Comparison of ENCODE assay signal across 8 mouse cellular contexts in the genomic region with DNA sequence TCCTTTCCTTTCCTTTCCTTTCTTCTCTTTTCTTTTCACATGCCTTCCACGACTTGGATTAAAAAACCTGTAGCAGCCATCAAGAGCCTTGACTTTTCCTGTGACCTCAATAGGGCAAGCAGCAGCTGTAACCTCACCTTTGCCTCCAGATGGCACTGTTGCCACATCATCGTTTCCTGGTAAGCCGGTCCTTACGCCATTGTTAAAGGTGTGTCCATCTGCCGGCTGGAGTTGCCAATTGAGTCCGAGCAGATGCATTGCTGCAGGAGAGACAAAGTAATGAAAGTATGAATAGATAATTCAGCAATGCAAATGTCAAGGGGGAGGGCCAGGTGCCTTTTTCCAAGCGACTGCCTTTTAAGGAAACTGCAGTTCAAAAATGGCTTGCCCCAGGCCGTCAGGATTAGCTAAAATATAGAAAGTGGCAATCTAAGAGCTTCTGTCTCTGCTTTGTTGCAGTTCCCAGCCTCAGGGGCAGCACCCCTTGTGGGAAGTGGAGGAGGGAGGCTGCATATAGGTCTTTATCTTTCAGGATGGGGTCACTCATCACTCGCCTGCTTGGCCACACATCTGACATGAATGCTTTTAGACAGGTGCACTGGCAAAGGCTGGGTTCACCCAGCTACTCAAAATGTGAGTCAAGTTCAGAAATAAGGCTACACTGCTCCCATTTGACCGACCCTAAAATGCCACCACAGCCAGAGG.
DNase-seq lines count a peak whose midpoint lies in the region; ATAC-seq lines count a peak whose summit lies in the region.

No protein-coding gene starts in this region.

- H3K27ac ChIP-seq in embryonic facial prominence, embryonic 10.5 days (replicated peaks), result peak overlapping the region; percentile 35; the same call in 1 of the 2 replicates
- no peak overlapping the region for H3K27ac ChIP-seq in intestine, embryonic 16.5 days (ENCODE audit: low read length)
- H3K27ac ChIP-seq in midbrain, embryonic 12.5 days (replicated peaks), result peak overlapping the region; percentile 73
- no peak overlapping the region for H3K27ac ChIP-seq in stomach, embryonic 15.5 days

- ATAC-seq in intestine, embryonic 16.5 days, result peak; percentile 79
- ATAC-seq in midbrain, embryonic 12.5 days (ENCODE audit: low FRiP score, low read depth), result peak; percentile 83
- peak; percentile 65; the same call in 1 of the 2 replicates for ATAC-seq in stomach, embryonic 15.5 days (ENCODE audit: insufficient read depth, low FRiP score, low read depth)

- DNase-seq in layer of hippocampus, adult 11-12 months (ENCODE audit: low spot score), result peak; percentile 71
- DNase-seq in layer of hippocampus, adult 9-10 months (ENCODE audit: low spot score), result no peak
- DNase-seq in embryonic facial prominence, embryonic 10.5 days (ENCODE audit: low spot score), result peak; percentile 88
- peak; percentile 90 for DNase-seq in heart, adult 11 months
- peak; percentile 62 to 76 for DNase-seq in left cerebral cortex, postnatal 36 days (ENCODE audit: low spot score in 2 of 2)

- peak overlapping the region; percentile 38 for H3K4me3 ChIP-seq in embryonic facial prominence, embryonic 10.5 days
- peak overlapping the region; percentile 23 for H3K4me3 ChIP-seq in intestine, embryonic 16.5 days (ENCODE audit: low read length)
- 0 out of 2 replicates have a peak overlapping the region, but pooled peaks have one; percentile 10 for H3K4me3 ChIP-seq in midbrain, embryonic 12.5 days
- no peak overlapping the region; the same call in 1 of the 2 replicates for H3K4me3 ChIP-seq in stomach, embryonic 15.5 days (replicated peaks)

- H3K9ac ChIP-seq in intestine, embryonic 16.5 days (ENCODE audit: low read depth, low read length), result no peak overlapping the region
- H3K9ac ChIP-seq in midbrain, embryonic 12.5 days (replicated peaks), result 0 out of 2 replicates have a peak overlapping the region, but pooled peaks have one; percentile 21
- no peak overlapping the region for H3K9ac ChIP-seq in stomach, embryonic 15.5 days

- intact Hi-C loops in left cerebral cortex, postnatal 36 days (cut with DNase I), result loop anchor here (2.0 to 5.0 kb wide), 3 partner anchors 174 to 456 kb away; no protein-coding TSS in a partner anchor

- no peaks in the 10 kb centered on the region for H3K36me3 ChIP-seq in embryonic facial prominence, embryonic 10.5 days (replicated peaks)
- H3K36me3 ChIP-seq in intestine, embryonic 16.5 days (ENCODE audit: control insufficient read depth, insufficient read depth, low read length), result no peaks in the 10 kb centered on the region
- no peaks in the 10 kb centered on the region for H3K36me3 ChIP-seq in midbrain, embryonic 12.5 days
- H3K36me3 ChIP-seq in stomach, embryonic 15.5 days, result no peaks in the 10 kb centered on the region

- 14% methylated on average over 10 of the region's 10 CpGs for WGBS in embryonic facial prominence, embryonic 10.5 days
- 15% methylated on average over 10 of the region's 10 CpGs for WGBS in intestine, embryonic 16.5 days
- 9% methylated on average over 10 of the region's 10 CpGs for WGBS in midbrain, embryonic 12.5 days
- 13% methylated on average over 10 of the region's 10 CpGs for WGBS in stomach, embryonic 15.5 days

- H3K9me3 ChIP-seq in embryonic facial prominence, embryonic 10.5 days, result no peaks in the 10 kb centered on the region
- H3K9me3 ChIP-seq in intestine, embryonic 16.5 days (ENCODE audit: control insufficient read depth, low read length), result no peaks in the 10 kb centered on the region
- H3K9me3 ChIP-seq in midbrain, embryonic 12.5 days, result no peaks in the 10 kb centered on the region
- no peaks in the 10 kb centered on the region for H3K9me3 ChIP-seq in stomach, embryonic 15.5 days

- H3K4me1 ChIP-seq in embryonic facial prominence, embryonic 10.5 days, result peaks cover 26% of the 10 kb centered on the region
- H3K4me1 ChIP-seq in intestine, embryonic 16.5 days (ENCODE audit: control insufficient read depth, insufficient read depth, low read length), result peaks cover 3% of the 10 kb centered on the region; the same call in 1 of the 2 replicates
- peaks cover 38% of the 10 kb centered on the region for H3K4me1 ChIP-seq in midbrain, embryonic 12.5 days
- H3K4me1 ChIP-seq in stomach, embryonic 15.5 days, result no peaks in the 10 kb centered on the region

- peaks cover 9% of the 10 kb centered on the region; the same call in 1 of the 2 replicates for H3K27me3 ChIP-seq in embryonic facial prominence, embryonic 10.5 days (replicated peaks; ENCODE audit: low read depth, poor library complexity, severe bottlenecking)
- no peaks in the 10 kb centered on the region for H3K27me3 ChIP-seq in intestine, embryonic 16.5 days (replicated peaks; ENCODE audit: control insufficient read depth, insufficient read depth, low read length)
- H3K27me3 ChIP-seq in midbrain, embryonic 12.5 days, result no peaks in the 10 kb centered on the region
- no peaks in the 10 kb centered on the region for H3K27me3 ChIP-seq in stomach, embryonic 15.5 days (replicated peaks)

- H3K4me2 ChIP-seq in intestine, embryonic 16.5 days (ENCODE audit: low read depth, low read length), result peak overlapping the region; percentile 46
- H3K4me2 ChIP-seq in midbrain, embryonic 12.5 days (replicated peaks), result peak overlapping the region; percentile 39
- H3K4me2 ChIP-seq in stomach, embryonic 15.5 days, result peak overlapping the region; percentile 53

Comparison
In these comparisons a context has a peak if more than half of its experiments do, and no peak if none do; other contexts are left out.
1. H3K27ac ChIP-seq: peak in embryonic facial prominence, embryonic 10.5 days (single experiment) and midbrain, embryonic 12.5 days (single experiment); none in intestine, embryonic 16.5 days (single experiment) and stomach, embryonic 15.5 days (single experiment).
2. Peak in every context shown above with its lines, with median percentiles within 50 percentile points of each other: ATAC-seq and H3K4me2 ChIP-seq.